Mouse (Mus musculus) heart, postnatal 25 days (tissue): ENCODE measurements around the gene Cdk5r1. TPM values are rescaled to one million over a fixed set of nuclear protein-coding genes. Genes with fewer than 3 reads are reported as not detected.

Source experiments
- DNase-seq: peaks from one replicate; pipeline ENCODE4 v3.0.0; 2022; ENCODE audit warnings: low spot score
- intact Hi-C: fragments of 180-260 bp; cut with DNase I; formaldehyde crosslinking; loops from one replicate; pipeline ENCODE4 v1.15.1; 2025
- total RNA-seq, 2 experiments: library from RNA; stranded (reverse); gene quantifications; 2 replicates each; pipeline ENCODE4 v1.2.3; 2021

The Cdk5r1 gene
- total RNA-seq, 2 experiments from 2014 or later, result 1.7 to 2.4 TPM

- intact Hi-C loops, result loop anchor here (5.0 kb wide), 1 partner anchor 46 kb away; the partner anchor contains the start of gene Cdk5r1
- DNase-seq, result no peak
These were observed 46.6 kb downstream of the Cdk5r1 start for GRCm38 (mm10) chr11:80523410-80523809.

DNA sequence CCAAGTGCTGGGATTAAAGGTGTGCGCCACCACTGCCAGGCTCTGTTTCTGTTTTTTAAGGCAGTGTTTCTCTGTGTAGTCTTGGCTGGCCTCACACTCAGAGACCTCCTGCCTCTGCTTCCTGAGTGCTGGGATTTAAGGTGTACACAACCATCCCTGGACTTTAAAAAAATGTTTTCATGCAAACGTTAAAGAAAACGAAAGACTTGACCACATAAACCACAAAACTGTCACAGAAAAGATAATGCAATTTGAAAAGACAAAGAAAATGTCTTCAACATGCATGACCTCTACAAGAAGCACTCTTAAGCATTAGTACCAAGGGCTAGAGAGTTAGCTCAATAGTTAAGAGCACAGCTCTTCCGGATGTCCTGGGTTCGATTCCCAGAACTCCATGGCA lies 47.4 kb downstream of the Cdk5r1 start:
- DNase-seq, result no peak
- intact Hi-C loops, result loop anchor here (5.0 kb wide), 1 partner anchor 47 kb away; the partner anchor contains the start of gene Cdk5r1

DNA sequence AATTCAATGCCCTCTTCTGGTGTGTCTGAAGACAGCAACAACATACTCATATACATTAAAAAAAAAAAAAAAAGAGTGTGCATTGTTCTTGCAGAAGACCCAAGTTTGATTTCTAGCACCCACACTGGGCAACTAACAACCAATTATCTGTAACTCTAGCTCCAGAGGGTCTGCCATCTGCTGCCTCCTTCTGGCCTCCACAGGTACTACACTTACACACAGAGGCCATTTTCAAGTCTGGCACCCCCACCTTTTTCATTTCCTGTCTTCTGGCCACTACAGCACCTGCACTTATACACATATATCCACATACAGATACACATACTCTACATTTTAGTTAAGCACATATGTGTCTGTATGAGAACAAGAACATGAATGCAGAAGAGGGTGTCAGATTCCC lies 50.9 kb downstream of the Cdk5r1 start:
- DNase-seq, result no peak
- intact Hi-C loops, result no loop called here

DNA sequence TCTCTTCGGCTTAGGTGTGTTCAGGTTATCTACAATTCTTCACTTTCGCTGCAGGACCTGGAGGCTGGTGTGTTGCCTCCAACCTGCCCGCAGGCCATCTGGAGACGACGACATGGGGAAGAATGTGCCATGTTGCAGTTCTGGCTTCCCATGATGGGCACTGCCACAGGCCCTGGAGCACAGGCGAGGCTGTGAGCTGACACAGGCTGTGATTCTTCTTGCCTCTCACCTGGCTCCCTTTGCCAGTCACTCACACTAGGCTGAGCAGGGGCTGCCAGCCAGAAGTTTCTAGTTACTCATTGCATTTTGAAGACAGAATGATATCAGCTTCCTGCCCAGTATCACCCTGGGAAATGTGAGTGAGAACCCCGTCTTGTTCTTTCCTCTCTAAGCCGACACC lies 52.3 kb downstream of the Cdk5r1 start:
- no peak for DNase-seq
- intact Hi-C loops, result no loop called here

Other genes starting within 250 kb of the Cdk5r1 start
- 1 to 10 TPM; 7.0 to 7.5 TPM for gene Rhbdl3, start 176.1 kb upstream of the Cdk5r1 start, total RNA-seq
- gene 5730455P16Rik, start 99.0 kb upstream of the Cdk5r1 start, total RNA-seq, result 10 to 100 TPM; 22.1 to 22.9 TPM
- gene Zfp207, start 93.7 kb upstream of the Cdk5r1 start, total RNA-seq, result 10 to 100 TPM; 68.5 to 79.5 TPM
- gene Psmd11, start 48.4 kb upstream of the Cdk5r1 start, total RNA-seq, result 100 to 1,000 TPM; 104 to 112 TPM